Mouse (Mus musculus) erythroblast, embryonic 14.5 days (primary cell): ENCODE data around the gene Nol10.

Experiments used
- GATA1 ChIP-seq: IDR thresholded peaks from 2 replicates; pipeline ENCODE4 v1.6.1; 2012; ENCODE audit warnings: low read length, inconsistent platforms, mixed read lengths
- TAL1 ChIP-seq: IDR thresholded peaks from 3 replicates; pipeline ENCODE4 v1.6.1; 2012; ENCODE audit warnings: low read length, inconsistent platforms, mixed read lengths

DNA sequence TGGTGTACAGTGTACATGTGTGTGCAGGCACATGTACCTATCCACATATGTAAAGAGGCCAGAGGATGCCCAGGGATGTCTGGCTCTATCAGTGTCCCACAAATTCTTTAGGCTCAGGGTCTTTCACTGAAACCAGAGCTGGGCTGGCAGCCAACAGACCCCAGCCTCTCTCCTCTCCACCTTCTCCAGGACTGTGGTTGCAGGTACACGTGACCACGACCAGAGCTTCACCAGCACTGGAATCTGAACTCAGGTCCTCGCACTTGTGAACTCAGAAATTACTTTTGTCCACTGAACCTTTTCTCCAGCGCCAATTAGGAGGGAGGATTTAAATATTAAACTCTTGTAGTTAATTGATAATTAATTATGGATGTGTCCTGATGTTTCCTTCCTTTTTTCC, 126.9 kb downstream of the Nol10 start:
- TF ChIP-seq GATA1: no peak
- TF ChIP-seq TAL1: no peak
